Mouse (Mus musculus) adrenal gland, postnatal 0 days (tissue): Measurements from ENCODE around the gene Tmprss9. TPM values are rescaled to one million over a fixed set of nuclear protein-coding genes. Genes with fewer than 3 reads are reported as not detected.

Experiments used
- microRNA-seq: library from miRNA; unstranded; fragments of <30 nt; microRNA quantifications from one replicate; pipeline ENCODE4, GENCODE M21; 2016; ENCODE audit warnings: borderline replicate concordance; ENCODE audit not compliant: insufficient number of aligned reads
- polyA plus RNA-seq: library from polyadenylated mRNA; unstranded; fragments of >200 nt; fragmentation: Nextera tagmentation; extraction: Ambion mirVana; gene quantifications from 2 replicates; pipeline ENCODE4 v1.2.1, GENCODE M21; 2015

Tmprss9 gene
- polyA plus RNA-seq = 0.12 and 0.24 TPM in 2 replicates

DNA sequence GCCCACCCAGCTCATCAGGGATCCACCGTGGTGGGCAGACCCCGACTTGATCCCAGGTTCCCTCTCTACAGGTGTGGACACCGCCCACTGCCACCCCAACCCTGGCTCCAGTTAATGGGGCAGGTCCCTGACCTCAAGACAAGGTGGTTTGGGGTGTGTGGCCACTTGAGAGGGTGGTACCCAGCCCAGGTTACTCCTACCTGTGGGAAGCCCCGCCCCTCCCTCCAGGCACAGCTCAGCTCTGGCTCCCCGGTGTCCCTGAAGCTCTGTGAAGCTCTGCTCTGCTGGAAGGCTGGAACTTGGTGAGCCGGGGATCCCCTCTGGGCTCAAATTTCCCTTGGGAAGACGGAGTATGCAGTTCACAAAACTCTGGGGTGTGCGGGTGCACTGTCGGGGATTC, at the start of gene Tmprss9:
Tmprss9 (plus strand) TSS at position 268 of the 400 bp plus-strand sequence.

DNA sequence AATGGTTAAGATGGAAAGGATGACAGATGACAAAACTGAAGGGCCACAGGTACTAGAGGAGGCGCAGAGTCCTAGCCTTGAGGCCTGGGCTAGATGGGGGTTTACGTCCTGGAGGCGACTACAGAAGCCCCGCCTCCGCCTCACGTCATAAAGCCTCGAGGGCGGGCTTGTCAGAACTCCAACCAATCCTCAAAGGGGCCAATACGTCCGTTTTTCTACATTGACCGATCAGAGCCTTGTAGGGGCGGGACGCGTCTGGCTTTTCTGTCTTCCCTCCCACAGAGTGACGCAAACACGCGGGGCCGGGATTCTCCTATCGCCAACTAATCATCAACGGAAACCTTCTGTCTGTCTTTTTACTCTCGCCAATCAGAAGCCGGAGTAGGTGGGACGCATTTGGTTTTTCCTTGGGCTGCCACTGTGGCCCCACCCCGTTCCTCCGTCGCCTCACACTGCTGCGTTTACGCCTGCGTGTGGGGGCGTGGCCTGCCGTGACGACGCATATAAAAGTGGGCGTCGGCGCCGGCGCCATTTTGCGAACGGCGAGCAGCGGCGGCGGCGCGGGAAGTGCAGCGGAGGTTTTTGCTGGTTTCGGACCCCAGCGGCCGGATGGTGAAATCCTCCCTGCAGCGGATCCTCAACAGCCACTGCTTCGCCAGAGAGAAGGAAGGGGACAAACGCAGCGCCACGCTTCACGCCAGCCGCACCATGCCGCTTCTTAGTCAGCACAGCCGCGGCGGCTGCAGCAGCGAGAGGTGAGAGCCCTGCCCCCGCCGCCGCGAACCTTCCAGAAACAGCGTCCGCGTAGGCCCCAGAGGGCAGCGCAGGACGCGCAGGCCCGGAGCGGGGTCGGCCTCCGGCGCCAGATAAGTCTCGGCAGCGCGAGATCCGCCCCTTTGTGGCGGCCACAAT, 45.2 kb upstream of the Tmprss9 start, which contains the start of gene Oaz1:
Oaz1 (plus strand) TSS at position 506 of the 912 bp plus-strand sequence.

DNA sequence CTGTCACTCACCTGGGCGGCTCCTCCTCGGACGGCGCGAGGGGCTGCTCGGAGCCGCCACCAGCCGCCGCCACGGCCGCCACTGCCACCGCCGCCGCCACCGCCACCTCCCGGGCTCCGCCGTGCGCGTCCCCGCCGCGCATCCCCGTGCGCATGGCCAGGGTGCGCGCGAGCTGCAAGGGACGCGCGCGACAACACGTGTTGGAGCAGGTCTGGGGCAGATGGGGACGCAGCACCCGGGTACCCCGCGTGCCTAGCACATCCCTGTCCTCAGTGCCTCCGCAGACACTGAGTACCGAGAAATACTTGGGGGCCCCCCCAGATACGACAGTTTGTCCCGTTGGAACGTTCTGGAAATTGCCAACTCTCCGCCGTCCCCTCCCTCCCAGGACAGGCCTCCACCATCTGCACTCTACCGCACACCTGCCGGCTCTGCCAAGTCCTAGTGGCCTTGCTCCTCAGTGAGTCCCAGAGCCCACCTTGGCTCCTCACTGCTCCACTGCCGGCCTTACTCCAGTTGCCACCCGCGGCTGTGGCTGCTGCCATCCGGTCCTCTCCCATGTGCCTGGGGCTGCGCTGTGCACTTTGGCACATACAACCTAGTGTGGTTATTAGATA, 27.6 kb upstream of the Tmprss9 start, which contains the start of gene Lingo3:
Lingo3 (minus strand) TSS at position 109 of the 617 bp plus-strand sequence.

DNA sequence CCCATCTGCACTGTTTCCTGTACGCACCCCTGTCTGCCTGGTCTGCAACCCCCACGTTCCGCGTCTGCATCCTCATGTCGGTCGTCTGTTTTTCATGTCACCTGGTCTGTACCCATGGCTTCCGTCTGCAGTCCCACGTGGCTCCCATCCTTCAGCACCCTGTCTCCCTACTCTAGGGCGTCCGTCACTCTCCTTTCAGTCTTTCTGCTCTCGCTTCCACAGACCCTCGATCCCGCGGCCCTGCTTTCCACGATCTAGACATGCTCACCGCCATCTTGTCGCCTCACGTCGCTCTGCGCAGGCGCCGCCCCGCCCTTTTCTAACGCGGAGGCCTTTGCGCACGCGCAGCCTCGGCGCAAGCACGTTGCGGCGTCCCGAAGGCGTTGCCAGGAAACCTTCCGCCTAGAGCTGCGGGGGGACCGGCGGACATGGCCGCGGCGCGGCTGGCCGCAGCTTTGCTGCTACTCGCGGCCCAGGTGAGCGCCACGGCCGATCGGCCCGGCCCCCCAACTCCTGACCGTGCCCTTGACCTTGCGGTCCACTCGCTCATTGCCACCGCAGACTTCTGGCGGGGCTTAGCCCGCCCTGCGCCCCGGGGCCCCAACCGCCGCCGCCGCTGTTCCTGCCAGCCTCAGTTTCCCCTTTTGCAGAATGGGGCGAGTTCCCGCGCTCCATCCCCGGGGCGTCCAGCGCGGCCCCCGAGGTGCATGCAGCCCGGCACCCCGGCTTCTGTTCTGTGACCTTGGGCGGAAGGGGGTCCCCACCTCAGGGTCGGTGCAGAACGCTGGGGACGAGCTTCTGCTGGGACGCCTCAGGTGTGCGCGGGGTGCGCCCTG, 16.5 kb upstream of the Tmprss9 start, which contains the start of the genes Lsm7 and Sppl2b:
Lsm7 (minus strand) TSS at position 297 of the 836 bp plus-strand sequence.
Sppl2b (plus strand) TSS at position 363 of the 836 bp plus-strand sequence.

DNA sequence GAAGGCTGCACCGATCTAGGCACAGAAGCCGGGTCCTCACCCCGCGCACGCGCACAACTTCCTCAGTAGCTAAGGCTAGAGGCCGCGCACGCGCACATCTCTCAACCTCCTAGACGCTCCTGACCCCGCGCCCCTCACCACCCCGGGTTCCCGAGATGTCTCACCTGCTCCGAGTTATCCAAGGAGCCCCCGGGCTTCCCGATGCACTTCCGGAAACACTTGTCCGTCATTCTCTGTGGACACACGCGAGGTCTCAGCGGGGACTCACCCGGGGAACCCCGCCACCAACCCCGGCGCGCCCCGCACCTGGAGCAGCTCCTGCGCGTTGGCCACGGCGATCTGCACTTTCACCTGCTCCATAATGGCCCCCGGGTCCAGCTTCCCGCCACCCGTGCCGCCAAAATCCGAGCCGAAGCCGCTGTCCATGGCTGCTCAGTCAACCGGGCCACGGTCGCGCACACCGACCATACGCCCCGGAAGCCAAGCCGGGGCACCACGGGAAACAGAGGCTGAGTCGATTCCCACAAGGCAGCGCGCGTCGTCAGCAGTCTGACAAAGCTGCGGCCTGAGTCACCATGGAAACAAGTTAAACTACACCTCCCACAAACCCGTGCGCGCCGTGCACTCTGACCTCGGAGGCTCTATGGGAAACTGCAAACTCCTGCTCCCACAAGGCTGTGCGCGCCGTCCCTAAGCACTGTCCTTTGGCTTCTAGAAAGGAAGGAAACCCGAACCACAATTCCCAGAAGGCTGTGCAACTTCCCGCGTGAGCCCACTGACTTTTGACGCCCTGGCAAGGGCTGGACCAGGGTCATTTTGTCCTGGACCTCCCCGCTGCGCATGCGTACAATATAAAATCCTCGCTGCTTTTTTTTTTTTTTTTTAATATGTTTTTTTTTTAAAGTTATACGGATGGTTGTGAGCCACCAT, 28.9 kb downstream of the Tmprss9 start, which contains the start of gene Timm13:
Timm13 (minus strand) TSS at position 652 of the 930 bp plus-strand sequence.

DNA sequence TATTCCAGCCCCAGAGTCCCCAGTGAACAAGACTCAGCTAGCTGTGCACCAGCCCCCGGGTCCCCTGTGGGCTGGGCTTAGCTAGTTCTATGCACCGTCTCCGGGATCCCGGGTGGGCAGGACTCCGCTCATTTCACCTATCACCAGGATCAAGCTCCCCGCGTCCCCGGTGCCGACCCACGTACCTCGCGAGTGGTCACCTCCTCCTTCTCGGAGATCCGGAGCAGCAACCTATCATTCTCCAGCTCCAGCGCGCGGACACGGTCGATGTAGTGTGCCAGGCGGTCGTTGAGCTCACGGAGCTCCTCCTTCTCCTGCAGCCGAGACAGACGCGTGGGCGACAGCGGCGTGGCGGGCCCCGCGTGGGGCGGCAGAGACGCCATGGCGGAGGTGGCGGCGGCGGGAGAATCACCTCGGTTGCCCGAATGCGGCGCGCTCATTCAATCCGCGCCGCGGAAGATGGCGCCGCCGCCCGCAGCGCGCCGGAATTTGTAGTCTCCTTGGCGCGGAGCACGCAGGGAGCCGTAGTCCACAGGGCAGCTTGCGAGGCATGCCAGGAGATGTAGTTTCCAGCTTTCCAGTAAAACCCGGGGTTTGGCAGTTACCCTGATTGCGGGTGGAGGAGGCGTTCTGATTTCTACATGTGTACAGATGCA, 46.3 kb downstream of the Tmprss9 start, which contains the start of gene Lmnb2:
Lmnb2 (minus strand) TSS at position 467 of the 656 bp plus-strand sequence.

DNA sequence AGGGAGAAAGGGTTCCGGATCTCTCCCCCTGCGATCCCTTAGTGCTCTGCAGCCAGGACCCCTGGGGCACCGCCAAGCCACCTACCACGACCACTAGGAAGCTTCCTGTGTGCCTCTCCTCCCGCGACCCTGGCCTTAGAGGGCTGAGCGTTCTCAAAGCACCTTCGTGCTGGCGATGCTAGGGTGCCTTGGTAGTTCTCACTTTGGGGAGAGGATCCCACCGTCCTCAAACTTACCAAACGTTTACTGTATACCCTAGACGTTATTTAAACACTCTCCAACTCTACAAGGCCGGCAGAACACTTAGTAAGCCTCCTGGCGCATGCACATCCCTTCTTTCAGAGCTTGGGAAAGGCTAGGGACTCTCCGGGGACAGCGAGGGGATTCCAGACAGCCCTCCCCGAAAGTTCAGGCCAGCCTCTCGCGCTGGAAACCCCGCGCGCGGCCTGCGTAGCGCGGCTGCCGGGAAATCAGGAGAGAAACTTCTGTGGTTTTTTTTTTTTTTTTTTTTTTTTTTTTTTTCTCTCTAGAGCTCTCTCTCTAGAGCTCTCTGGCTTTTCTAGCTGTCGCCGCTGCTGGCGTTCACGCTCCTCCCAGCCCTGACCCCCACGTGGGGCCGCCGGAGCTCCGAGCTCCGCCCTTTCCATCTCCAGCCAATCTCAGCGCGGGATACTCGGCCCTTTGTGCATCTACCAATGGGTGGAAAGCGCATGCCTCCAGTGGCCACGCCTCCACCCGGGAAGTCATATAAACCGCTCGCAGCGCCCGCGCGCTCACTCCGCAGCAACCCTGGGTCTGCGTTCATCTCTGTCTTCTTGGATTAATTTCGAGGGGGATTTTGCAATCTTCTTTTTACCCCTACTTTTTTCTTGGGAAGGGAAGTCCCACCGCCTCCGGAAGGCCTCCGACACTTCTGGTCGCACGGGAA, 57.9 kb downstream of the Tmprss9 start, which contains the start of gene Gadd45b:
Gadd45b (plus strand) TSS at position 775 of the 928 bp plus-strand sequence.

Small RNA genes lying within 50 kb of the gene (microRNA-seq; reads per million reads assigned to microRNA genes)
- gene Mir1982 = 2.8 reads per million

Other genes starting within 250 kb of the Tmprss9 start
- gene Csnk1g2, start 249.0 kb upstream of the Tmprss9 start, polyA plus RNA-seq = 102 and 121 TPM in 2 replicates
- 50.2 and 59.5 TPM in 2 replicates for gene Btbd2, start 214.8 kb upstream of the Tmprss9 start, polyA plus RNA-seq
- gene Mknk2, start 193.7 kb upstream of the Tmprss9 start, polyA plus RNA-seq = 42.1 and 50.3 TPM in 2 replicates
- gene Mob3a, start 169.9 kb upstream of the Tmprss9 start, polyA plus RNA-seq = 18.3 and 26.4 TPM in 2 replicates
- gene Izumo4, start 169.7 kb upstream of the Tmprss9 start, polyA plus RNA-seq = 20.7 and 36.4 TPM in 2 replicates
- gene Ap3d1, start 129.6 kb upstream of the Tmprss9 start, polyA plus RNA-seq = 42.5 and 53.7 TPM in 2 replicates
- 6.1 and 11.7 TPM in 2 replicates for gene Dot1l, start 116.6 kb upstream of the Tmprss9 start, polyA plus RNA-seq
- 40.1 and 44.3 TPM in 2 replicates for gene Sf3a2, start 73.7 kb upstream of the Tmprss9 start, polyA plus RNA-seq
- 108 and 114 TPM in 2 replicates for gene Plekhj1, start 73.2 kb upstream of the Tmprss9 start, polyA plus RNA-seq
- 0.10 and 0.13 TPM in 2 replicates for gene Amh, start 66.6 kb upstream of the Tmprss9 start, polyA plus RNA-seq
- 5.0 and 9.2 TPM in 2 replicates for gene Jsrp1, start 58.4 kb upstream of the Tmprss9 start, polyA plus RNA-seq
- 1,421 and 1,451 TPM in 2 replicates for gene Oaz1, start 45.2 kb upstream of the Tmprss9 start, polyA plus RNA-seq
- 0.48 and 0.68 TPM in 2 replicates for gene Lingo3, start 27.8 kb upstream of the Tmprss9 start, polyA plus RNA-seq
- 278 and 372 TPM in 2 replicates for gene Lsm7, start 16.6 kb upstream of the Tmprss9 start, polyA plus RNA-seq
- 18.2 and 30.1 TPM in 2 replicates for gene Sppl2b, start 16.6 kb upstream of the Tmprss9 start, polyA plus RNA-seq
- gene Timm13, start 29.1 kb downstream of the Tmprss9 start, polyA plus RNA-seq = 369 and 379 TPM in 2 replicates
- 8.7 and 10.7 TPM in 2 replicates for gene Lmnb2, start 46.4 kb downstream of the Tmprss9 start, polyA plus RNA-seq
- gene Gadd45b, start 58.2 kb downstream of the Tmprss9 start, polyA plus RNA-seq = 14.3 and 17.2 TPM in 2 replicates
- gene Gng7, start 143.1 kb downstream of the Tmprss9 start, polyA plus RNA-seq = 2.3 and 3.8 TPM in 2 replicates
- 1.9 and 4.9 TPM in 2 replicates for gene Diras1, start 153.8 kb downstream of the Tmprss9 start, polyA plus RNA-seq
- gene Slc39a3, start 165.6 kb downstream of the Tmprss9 start, polyA plus RNA-seq = 18.7 and 24.7 TPM in 2 replicates
- 110 and 143 TPM in 2 replicates for gene Sgta, start 188.3 kb downstream of the Tmprss9 start, polyA plus RNA-seq
- gene Thop1, start 198.2 kb downstream of the Tmprss9 start, polyA plus RNA-seq = 22.1 and 33.3 TPM in 2 replicates
- gene Creb3l3, start 227.0 kb downstream of the Tmprss9 start, polyA plus RNA-seq = 6.4 and 8.8 TPM in 2 replicates
- gene Map2k2, start 234.1 kb downstream of the Tmprss9 start, polyA plus RNA-seq = 101 and 150 TPM in 2 replicates